Mouse (Mus musculus): ENCODE data around the gene Sobp. TPM values are rescaled to one million over a fixed set of nuclear protein-coding genes. Genes with fewer than 3 reads are reported as not detected.

Gene Sobp
- polyA plus RNA-seq (2016; fragmentation: Nextera tagmentation; extraction: Ambion mirVana), result 1.4 and 2.3 TPM in 2 replicates

DNA sequence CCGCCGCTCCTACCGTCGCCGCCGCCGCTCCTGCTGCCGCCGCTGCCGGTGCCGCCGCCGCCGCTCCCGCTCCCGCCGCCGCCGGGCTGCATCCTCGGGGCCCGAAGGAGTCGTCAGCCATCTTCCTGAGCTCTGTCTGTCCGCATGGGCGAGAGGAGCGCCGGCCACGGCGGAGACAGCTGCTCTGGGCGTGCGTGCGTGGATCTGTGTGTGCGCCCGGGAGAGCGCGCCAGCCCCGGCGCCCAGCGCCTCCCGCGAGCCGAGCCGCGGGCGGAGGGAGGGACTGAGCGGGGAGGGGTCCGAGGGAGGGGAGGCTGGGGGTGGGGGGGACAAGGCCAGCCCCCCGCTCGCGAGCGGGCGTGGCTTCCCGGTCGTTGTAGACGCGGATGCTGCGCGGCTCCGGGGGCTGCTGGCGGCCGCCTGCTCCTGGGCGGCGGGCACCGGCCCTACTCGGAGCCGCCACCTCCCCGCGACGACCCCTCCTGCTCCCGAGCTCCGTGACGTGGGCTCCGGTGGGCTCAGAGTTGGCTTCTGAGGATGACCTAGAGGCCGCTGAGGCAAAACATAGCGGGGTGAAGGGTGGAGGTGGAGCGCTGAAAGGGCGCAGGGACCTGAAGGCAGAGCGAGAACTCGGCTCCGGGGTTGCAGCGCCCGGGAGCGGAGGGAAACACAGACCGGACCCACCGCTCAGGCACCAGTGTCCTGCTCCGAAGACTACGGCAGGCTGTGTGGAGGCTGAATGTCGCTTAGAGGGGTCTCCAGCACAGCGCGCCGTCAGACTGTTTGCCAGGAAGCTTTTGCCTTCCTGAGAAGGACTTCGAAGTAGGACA lies at the start of gene Sobp, which contains the start of gene 9030612E09Rik:
Gene Sobp, minus strand, starts transcription at position 205 of the 830 bp plus-strand sequence.
Gene 9030612E09Rik, plus strand, starts transcription at position 379 of the 830 bp plus-strand sequence.
- Histone ChIP-seq H3K27me3 (ENCODE audit: low read depth, poor library complexity, severe bottlenecking) (peaks cover 65% of the 10 kb centered on the region), H3K27ac (peak within 1 kb of the TSS; percentile 90), H3K4me1 (peaks cover 46% of the 10 kb centered on the region), H3K4me3 (peak within 1 kb of the TSS; percentile 81), H3K36me3 (no peaks in the 10 kb centered on the region), H3K9me3 (replicated peaks) (no peaks in the 10 kb centered on the region)
- WGBS, result under 1% methylated on average over 84 of the region's 91 CpGs
- peak; percentile 80 for DNase-seq (ENCODE audit: low spot score)

DNA sequence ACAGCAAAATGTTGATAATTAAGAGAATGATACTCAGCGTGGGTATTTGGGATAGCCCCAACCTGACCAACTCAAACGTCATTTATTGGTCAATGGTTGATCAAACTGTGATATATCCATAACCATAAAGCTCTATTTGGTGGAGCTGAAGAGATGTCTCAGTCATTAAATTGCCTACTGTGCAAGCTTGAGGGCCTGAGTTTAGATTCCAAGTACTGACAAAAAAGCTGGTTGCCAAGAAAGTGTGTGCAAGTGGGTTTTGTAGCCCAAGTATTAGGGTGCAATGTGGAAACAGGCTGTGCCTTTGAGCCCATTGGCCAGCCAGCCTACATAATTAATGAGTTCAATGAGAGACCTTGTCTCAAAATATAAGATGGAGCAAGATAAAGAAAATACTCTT lies 49.1 kb upstream of the Sobp start:
- DNase-seq (ENCODE audit: low spot score), result no peak
- 95% methylated on average over 2 of the region's 2 CpGs for WGBS
- H3K36me3 ChIP-seq, result peaks cover 11% of the 10 kb centered on the region; the same call in 1 of the 2 replicates
- H3K9me3 ChIP-seq (replicated peaks), result no peaks in the 10 kb centered on the region
- H3K4me3 ChIP-seq, result no peak overlapping the region
- no peaks in the 10 kb centered on the region for H3K27me3 ChIP-seq (ENCODE audit: low read depth, poor library complexity, severe bottlenecking)
- peaks cover 11% of the 10 kb centered on the region for H3K4me1 ChIP-seq
- H3K27ac ChIP-seq, result no peak overlapping the region

DNA sequence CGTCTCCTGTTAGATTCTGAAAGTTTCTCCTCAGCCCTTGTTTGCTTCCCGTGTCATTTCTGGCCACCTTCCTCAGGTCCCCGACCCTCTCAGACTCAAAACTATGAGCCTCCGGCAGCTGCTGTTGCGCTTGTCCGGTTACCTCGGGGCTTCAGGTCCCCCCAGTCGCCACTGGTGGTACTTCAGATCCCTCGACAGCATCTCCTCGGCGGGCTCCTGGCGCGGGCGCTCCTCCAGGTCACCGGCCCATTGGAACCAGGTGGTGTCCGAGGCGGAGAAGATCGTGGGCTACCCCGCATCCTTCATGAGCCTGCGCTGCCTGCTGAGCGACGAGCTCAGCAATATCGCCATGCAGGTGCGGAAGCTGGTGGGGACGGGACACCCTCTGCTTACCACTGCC lies 47.3 kb upstream of the Sobp start:
- WGBS, result under 1% methylated on average over 25 of the region's 25 CpGs
- DNase-seq (ENCODE audit: low spot score), result no peak

DNA sequence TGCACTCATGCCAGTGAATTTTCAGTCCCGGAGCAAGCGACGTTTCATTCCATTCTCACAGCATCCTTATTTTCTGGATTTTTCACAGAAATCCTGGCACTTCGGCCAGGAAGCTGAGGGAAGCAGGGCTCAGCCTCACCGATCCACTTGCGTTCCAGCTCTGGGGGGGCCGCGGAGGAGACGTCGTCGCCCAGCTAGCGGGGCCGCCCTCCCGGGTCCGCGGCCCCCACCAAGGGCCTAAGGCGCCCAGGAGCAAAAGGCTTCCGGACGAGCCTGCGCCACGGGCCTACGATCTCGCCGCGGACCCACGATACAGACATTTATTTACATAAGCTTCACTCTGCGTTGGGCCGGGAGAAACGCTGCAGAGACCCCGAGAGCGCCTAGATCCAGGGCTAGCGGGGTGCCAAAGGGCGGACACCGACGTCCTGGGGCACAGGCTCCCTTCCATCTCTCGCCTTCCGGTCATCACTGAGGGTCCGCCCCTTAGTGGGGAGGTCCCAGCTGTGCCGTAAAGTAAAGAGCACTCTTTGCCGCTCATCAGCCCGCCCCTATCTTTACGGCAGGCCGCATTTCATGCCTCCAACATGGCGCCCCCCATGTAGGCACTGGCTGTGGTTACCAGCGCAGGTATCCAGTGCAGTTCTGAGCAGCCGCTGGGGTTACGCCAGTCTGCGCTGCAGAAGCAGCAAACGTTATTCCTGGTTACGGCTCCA lies 46.7 kb upstream of the Sobp start, which contains the start of gene Pdss2:
Gene Pdss2, plus strand, starts transcription at position 577 of the 716 bp plus-strand sequence.
- Histone ChIP-seq H3K36me3 (0 out of 2 replicates have a peak, but pooled peaks cover 2% of the 10 kb centered on the region), H3K4me3 (peak within 1 kb of the TSS; percentile 82)
- peak; percentile 95 for DNase-seq (ENCODE audit: low spot score)

More for the DNA sequence above, 47.3 kb upstream of the Sobp start:
- H3K4me1 ChIP-seq, result peaks cover 11% of the 10 kb centered on the region
- H3K27ac ChIP-seq, result peak overlapping the region; percentile 95
- H3K27me3 ChIP-seq (ENCODE audit: low read depth, poor library complexity, severe bottlenecking), result no peaks in the 10 kb centered on the region
- H3K36me3 ChIP-seq, result peaks cover 5% of the 10 kb centered on the region; the same call in 1 of the 2 replicates
- peak overlapping the region; percentile 82 for H3K4me3 ChIP-seq
- no peaks in the 10 kb centered on the region for H3K9me3 ChIP-seq (replicated peaks)

GRCm38 (mm10) chr10:43220479-43220878 lies 46.1 kb upstream of the Sobp start:
- 21% methylated on average over 7 of the region's 7 CpGs for WGBS
- DNase-seq (ENCODE audit: low spot score), result no peak

More for the DNA sequence above, 46.7 kb upstream of the Sobp start, which contains the start of gene Pdss2:
- peak within 1 kb of the TSS; percentile 95 for H3K27ac ChIP-seq
- peaks cover 11% of the 10 kb centered on the region for H3K4me1 ChIP-seq
- no peaks in the 10 kb centered on the region for H3K27me3 ChIP-seq (ENCODE audit: low read depth, poor library complexity, severe bottlenecking)
- under 1% methylated on average over 50 of the region's 50 CpGs for WGBS
- H3K9me3 ChIP-seq (replicated peaks), result no peaks in the 10 kb centered on the region

DNA sequence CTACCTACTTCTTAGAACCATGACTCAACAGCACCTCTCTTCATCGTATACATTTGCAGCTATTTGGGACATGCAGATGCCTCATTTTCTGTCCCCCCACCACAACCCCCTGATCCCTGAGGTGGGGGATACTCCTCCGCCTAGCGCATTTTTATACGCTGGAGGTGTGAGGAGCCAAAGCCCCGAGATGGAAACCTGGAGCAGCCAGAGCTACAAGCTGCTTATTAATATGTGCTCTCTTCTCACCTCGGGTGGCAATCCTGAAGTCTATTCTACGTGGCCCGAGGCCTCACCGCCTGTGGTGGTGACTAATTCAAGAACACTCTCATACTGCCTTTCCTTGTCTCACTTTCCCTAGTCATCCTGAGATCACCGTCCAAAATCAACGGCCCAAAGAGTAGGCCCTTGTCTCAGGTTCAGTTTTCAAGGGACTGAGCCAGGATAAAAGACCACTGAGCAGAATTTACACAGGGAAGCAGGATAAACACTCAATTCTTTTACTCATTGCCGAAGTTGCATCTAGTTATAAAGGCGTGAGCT lies 43.1 kb upstream of the Sobp start:
- WGBS, result 93% methylated on average over 13 of the region's 13 CpGs

More at GRCm38 (mm10) chr10:43220479-43220878, 46.1 kb upstream of the Sobp start:
- Histone ChIP-seq H3K9me3 (replicated peaks) (no peaks in the 10 kb centered on the region), H3K27me3 (ENCODE audit: low read depth, poor library complexity, severe bottlenecking) (no peaks in the 10 kb centered on the region), H3K4me3 (peak overlapping the region; percentile 82), H3K36me3 (0 out of 2 replicates have a peak, but pooled peaks cover 2% of the 10 kb centered on the region), H3K4me1 (peaks cover 11% of the 10 kb centered on the region), H3K27ac (peak overlapping the region; percentile 95)

GRCm38 (mm10) chr10:43211866-43212265 lies 37.5 kb upstream of the Sobp start:
- DNase-seq (ENCODE audit: low spot score), result peak; percentile 53
- 30% methylated on average over 6 of the region's 6 CpGs for WGBS

More for the DNA sequence above, 43.1 kb upstream of the Sobp start:
- no peaks in the 10 kb centered on the region for H3K36me3 ChIP-seq
- no peak overlapping the region for H3K27ac ChIP-seq
- H3K4me1 ChIP-seq, result peaks cover 10% of the 10 kb centered on the region
- H3K4me3 ChIP-seq, result no peak overlapping the region
- no peaks in the 10 kb centered on the region for H3K27me3 ChIP-seq (ENCODE audit: low read depth, poor library complexity, severe bottlenecking)
- H3K9me3 ChIP-seq (replicated peaks), result no peaks in the 10 kb centered on the region
- no peak for DNase-seq (ENCODE audit: low spot score)

DNA sequence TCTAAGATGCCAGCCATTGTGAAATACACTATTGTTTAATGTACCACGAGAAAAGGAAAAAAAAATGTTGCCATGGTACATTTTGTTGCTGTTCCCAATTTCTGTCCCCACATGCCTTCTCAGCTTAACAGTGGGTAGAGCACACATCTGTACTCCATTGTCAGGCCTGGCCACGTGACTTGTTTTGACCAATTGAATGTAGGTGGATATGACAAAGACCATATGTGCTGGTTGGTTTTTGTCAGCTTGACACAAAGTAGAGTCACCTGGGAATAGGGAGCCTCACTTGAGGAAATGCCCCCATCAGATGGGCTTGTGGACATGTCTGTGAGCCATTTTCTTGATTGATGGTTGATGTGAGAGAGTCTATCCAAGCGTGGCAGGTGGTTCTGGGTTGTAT lies 29.5 kb upstream of the Sobp start:
- WGBS, result 84% methylated on average over 3 of the region's 3 CpGs
- no peaks in the 10 kb centered on the region for H3K9me3 ChIP-seq (replicated peaks)
- no peaks in the 10 kb centered on the region for H3K36me3 ChIP-seq
- H3K27ac ChIP-seq, result no peak overlapping the region
- no peaks in the 10 kb centered on the region for H3K4me1 ChIP-seq
- no peak for DNase-seq (ENCODE audit: low spot score)
- no peak overlapping the region for H3K4me3 ChIP-seq
- no peaks in the 10 kb centered on the region for H3K27me3 ChIP-seq (ENCODE audit: low read depth, poor library complexity, severe bottlenecking)

More at GRCm38 (mm10) chr10:43211866-43212265, 37.5 kb upstream of the Sobp start:
- Histone ChIP-seq H3K4me3 (no peak overlapping the region), H3K9me3 (replicated peaks) (no peaks in the 10 kb centered on the region), H3K27ac (no peak overlapping the region), H3K36me3 (no peaks in the 10 kb centered on the region), H3K4me1 (no peaks in the 10 kb centered on the region), H3K27me3 (ENCODE audit: low read depth, poor library complexity, severe bottlenecking) (no peaks in the 10 kb centered on the region)

DNA sequence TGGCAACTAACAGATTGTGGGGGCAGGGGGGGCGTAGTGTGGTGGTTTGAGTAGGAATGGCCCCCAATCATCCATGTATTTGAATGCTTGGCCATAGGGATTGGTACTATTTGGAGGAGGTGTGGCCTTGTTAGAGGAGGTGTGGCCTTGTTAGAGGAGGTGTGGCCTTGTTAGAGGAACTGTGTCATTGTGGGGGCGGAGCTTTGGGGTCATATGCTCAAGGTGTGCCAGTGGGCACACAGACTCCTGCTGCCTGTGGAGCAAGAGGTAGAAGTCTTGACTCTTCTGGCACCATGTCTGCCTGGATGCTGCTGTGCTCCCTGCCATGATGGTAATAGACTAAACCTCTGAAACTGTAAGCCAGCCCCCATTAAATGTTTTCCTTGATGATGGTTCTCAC lies 25.9 kb upstream of the Sobp start:
- no peaks in the 10 kb centered on the region for H3K36me3 ChIP-seq
- 93% methylated on average over 2 of the region's 2 CpGs for WGBS

GRCm38 (mm10) chr10:43180313-43180912 lies 6.1 kb upstream of the Sobp start:
- no peaks in the 10 kb centered on the region for H3K9me3 ChIP-seq (replicated peaks)
- DNase-seq (ENCODE audit: low spot score), result no peak
- 76% methylated on average over 5 of the region's 5 CpGs for WGBS
- H3K4me3 ChIP-seq, result no peak overlapping the region
- H3K36me3 ChIP-seq, result no peaks in the 10 kb centered on the region
- no peak overlapping the region for H3K27ac ChIP-seq
- peaks cover 2% of the 10 kb centered on the region for H3K4me1 ChIP-seq
- peaks cover 43% of the 10 kb centered on the region for H3K27me3 ChIP-seq (ENCODE audit: low read depth, poor library complexity, severe bottlenecking)

More for the DNA sequence above, 25.9 kb upstream of the Sobp start:
- Histone ChIP-seq H3K9me3 (replicated peaks) (no peaks in the 10 kb centered on the region), H3K4me3 (no peak overlapping the region), H3K4me1 (no peaks in the 10 kb centered on the region), H3K27ac (no peak overlapping the region), H3K27me3 (ENCODE audit: low read depth, poor library complexity, severe bottlenecking) (no peaks in the 10 kb centered on the region)
- DNase-seq (ENCODE audit: low spot score), result no peak

DNA sequence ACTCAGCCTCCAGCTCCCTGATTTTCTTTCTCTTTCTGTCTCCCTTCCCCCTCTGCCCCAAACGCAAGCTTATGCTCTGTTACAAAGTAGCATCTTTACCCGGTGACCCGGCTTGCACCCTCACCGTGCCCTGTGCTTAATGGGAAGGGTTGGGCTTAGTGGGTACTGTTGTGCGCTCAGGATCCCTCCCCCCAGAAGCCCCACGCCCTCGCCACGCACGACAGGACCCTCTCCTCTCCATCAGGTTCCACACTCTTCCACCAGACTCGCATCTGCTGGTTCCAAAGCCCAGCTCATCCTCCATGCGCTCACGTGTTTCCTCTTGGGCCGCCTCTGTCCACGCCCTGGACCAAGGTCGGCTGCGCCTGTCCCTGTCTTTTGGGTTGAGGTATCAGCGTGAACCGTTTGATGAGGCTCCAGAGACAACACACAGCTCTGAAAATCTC lies 849 bp upstream of the Sobp start:
- DNase-seq (ENCODE audit: low spot score), result no peak
- Histone ChIP-seq H3K4me1 (peaks cover 46% of the 10 kb centered on the region), H3K9me3 (replicated peaks) (no peaks in the 10 kb centered on the region), H3K27ac (peak overlapping the region; percentile 90), H3K36me3 (no peaks in the 10 kb centered on the region), H3K27me3 (ENCODE audit: low read depth, poor library complexity, severe bottlenecking) (peaks cover 65% of the 10 kb centered on the region), H3K4me3 (peak overlapping the region; percentile 81)
- under 1% methylated on average over 18 of the region's 18 CpGs for WGBS

DNA sequence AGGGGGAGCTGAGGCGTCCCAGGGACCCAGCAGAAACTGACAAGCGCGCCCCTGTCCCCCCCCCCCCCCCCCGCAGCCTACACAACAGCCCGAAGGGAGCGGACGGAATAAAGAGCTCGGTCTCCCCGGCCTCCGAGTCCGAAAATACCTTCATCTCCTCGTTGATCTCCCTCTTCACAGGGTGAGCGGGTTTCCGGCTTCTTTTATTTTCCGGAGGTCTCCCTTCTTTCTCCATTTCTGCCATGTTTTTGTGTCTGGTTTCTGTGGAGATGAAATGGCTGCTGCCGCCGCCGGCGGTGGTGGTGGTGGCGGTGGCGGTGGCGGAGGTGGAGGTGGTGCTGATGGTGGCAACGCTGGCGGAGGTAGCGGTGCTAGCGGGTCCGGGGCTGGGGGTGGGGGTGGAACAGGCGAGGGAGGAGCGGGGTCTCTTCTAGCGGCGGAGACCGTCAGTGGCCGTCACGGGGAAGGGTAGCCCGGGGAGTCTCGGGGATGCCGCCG lies 453 bp downstream of the Sobp start:
- peak; percentile 69 for DNase-seq (ENCODE audit: low spot score)
- H3K36me3 ChIP-seq, result no peaks in the 10 kb centered on the region
- no peaks in the 10 kb centered on the region for H3K9me3 ChIP-seq (replicated peaks)
- WGBS, result under 1% methylated on average over 38 of the region's 38 CpGs
- H3K4me1 ChIP-seq, result peaks cover 49% of the 10 kb centered on the region
- peak overlapping the region; percentile 90 for H3K27ac ChIP-seq
- peak overlapping the region; percentile 81 for H3K4me3 ChIP-seq
- peaks cover 65% of the 10 kb centered on the region for H3K27me3 ChIP-seq (ENCODE audit: low read depth, poor library complexity, severe bottlenecking)

All from limb, embryonic 10.5 days (tissue).